Mouse (Mus musculus): ENCODE results near the gene Ttf2. TPM values are rescaled to one million over a fixed set of nuclear protein-coding genes. Genes with fewer than 3 reads are reported as not detected.

Gene Ttf2
- polyA plus RNA-seq, 1 experiment: 3.2 TPM

DNA sequence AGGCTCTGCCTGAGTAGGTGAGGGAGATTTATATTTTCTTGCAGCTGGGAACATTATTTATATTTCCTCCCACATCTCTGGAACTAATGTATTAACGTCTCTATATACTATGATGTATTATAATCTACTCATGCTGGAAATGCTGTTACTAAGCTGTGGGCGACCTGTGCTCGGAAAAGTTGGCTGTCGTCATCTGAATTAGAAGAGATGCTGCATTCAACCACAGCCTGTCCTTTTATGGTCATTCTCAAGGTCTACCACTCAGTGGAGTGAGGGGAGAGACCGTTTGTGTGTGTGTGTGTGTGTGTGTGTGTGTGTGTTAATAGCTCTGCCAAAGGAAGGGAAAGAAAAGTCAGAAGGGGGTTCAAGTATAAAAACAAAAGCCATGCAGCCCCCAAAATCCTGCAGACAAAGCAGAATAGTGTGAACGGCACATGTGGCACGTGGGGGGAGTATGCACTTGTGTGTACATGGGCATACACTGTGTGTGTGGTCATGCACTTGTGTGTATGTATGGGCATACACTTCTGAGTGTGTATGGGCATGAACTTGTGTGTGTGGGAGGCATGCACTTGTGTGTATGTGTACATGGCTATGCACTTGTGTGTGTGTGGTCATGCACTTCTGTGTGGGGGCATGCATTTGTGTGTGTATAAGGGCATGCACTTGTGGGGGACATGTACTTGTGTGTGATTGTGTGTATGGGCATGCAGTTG, 57.8 kb downstream of the Ttf2 start:
- H3K27ac ChIP-seq (ENCODE audit: insufficient read depth, low read depth, low read length): no peak overlapping the region
- H3K36me3 ChIP-seq (ENCODE audit: control insufficient read depth, insufficient read depth, low read length): no peaks in the 10 kb centered on the region
- WGBS: 55% methylated on average over 7 of the region's 7 CpGs
- H3K4me3 ChIP-seq (ENCODE audit: insufficient read depth, low read depth, low read length): no peak overlapping the region
- DNase-seq: no peak
- no peaks in the 10 kb centered on the region for H3K4me1 ChIP-seq (ENCODE audit: control insufficient read depth, insufficient read depth, low read length)
- TF ChIP-seq CTCF (conservative IDR thresholded peaks at IDR 0.05; ENCODE audit: insufficient read depth, insufficient read length, low read depth, low read length) (no peak), POLR2A (IDR thresholded peaks at IDR 0.05; ENCODE audit: low read depth, low read length) (no peak)
- H3K27me3 ChIP-seq (replicated peaks; ENCODE audit: control insufficient read depth, insufficient read depth, low read length): no peaks in the 10 kb centered on the region

DNA sequence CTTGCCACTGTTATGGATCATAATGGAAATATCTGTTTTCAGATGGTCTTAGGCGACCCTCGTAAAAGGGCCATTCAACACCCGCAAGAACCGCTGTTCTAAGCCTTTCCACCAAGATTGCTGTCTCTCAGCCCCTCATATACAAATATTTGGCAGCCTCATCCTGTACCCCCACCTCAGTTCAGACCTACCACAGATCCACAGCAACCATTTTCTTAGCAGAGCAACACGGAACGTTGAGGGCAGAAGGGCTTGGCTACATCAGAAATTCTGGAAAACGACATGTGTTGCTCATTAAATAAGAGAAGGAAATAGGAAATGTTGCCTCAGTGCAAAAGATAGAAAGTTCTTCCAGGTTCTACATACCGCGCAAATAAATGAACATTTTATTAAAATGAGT, 58.4 kb downstream of the Ttf2 start:
- DNase-seq: no peak
- WGBS: 70% methylated on average over 9 of the region's 9 CpGs
- TF ChIP-seq CTCF (conservative IDR thresholded peaks at IDR 0.05; ENCODE audit: insufficient read depth, insufficient read length, low read depth, low read length): no peak
- H3K27me3 ChIP-seq (replicated peaks; ENCODE audit: control insufficient read depth, insufficient read depth, low read length): no peaks in the 10 kb centered on the region
- no peaks in the 10 kb centered on the region for H3K4me1 ChIP-seq (ENCODE audit: control insufficient read depth, insufficient read depth, low read length)
- H3K4me3 ChIP-seq (ENCODE audit: insufficient read depth, low read depth, low read length): no peak overlapping the region
- H3K27ac ChIP-seq (ENCODE audit: insufficient read depth, low read depth, low read length): no peak overlapping the region
- H3K36me3 ChIP-seq (ENCODE audit: control insufficient read depth, insufficient read depth, low read length): no peaks in the 10 kb centered on the region

DNA sequence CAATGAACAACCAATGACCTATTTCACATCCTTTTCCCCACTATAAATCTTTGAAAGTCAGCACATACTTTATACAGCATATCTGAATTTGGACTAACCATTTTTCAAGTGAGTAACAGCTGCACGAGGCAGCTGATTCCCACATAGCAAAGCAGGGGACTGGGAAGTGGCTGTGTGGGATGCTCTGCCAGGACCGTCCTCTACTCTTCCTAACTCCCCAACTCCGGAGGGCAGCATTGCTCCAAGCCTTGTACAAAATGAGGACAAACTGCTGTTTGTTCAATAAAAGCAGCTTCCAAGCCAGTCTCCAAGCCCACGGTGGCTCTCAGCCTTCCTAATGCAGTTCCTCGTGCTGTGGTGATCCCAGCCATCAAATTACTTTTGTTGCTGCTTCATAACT, 58.8 kb downstream of the Ttf2 start:
- DNase-seq: no peak
- H3K4me1 ChIP-seq (ENCODE audit: control insufficient read depth, insufficient read depth, low read length): no peaks in the 10 kb centered on the region
- 63% methylated on average over 5 of the region's 5 CpGs for WGBS
- H3K4me3 ChIP-seq (ENCODE audit: insufficient read depth, low read depth, low read length): no peak overlapping the region
- no peaks in the 10 kb centered on the region for H3K27me3 ChIP-seq (replicated peaks; ENCODE audit: control insufficient read depth, insufficient read depth, low read length)
- TF ChIP-seq CTCF (conservative IDR thresholded peaks at IDR 0.05; ENCODE audit: insufficient read depth, insufficient read length, low read depth, low read length) (no peak), POLR2A (IDR thresholded peaks at IDR 0.05; ENCODE audit: low read depth, low read length) (no peak)
- H3K27ac ChIP-seq (ENCODE audit: insufficient read depth, low read depth, low read length): no peak overlapping the region
- H3K36me3 ChIP-seq (ENCODE audit: control insufficient read depth, insufficient read depth, low read length): no peaks in the 10 kb centered on the region

DNA sequence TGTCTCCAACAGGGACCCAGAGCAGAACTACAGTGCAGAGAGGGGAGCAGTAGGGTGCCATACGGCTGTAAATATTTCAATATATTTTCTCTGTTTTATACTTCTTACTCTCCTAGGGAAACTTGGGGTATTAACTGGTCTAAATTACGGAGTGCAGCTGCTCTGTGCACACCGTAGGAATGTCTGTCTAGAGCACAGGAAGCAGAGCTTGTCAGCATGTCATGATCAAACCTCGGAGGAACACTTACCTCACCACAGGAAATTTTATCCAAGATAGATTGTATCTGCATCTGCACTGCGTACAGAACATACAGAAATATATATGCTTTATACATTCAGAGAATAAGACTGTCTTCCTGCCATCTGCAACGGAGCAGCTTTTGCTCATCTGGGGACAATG, 60.9 kb downstream of the Ttf2 start:
- DNase-seq: no peak
- Histone ChIP-seq H3K27me3 (replicated peaks; ENCODE audit: control insufficient read depth, insufficient read depth, low read length) (no peaks in the 10 kb centered on the region), H3K4me1 (ENCODE audit: control insufficient read depth, insufficient read depth, low read length) (no peaks in the 10 kb centered on the region), H3K27ac (ENCODE audit: insufficient read depth, low read depth, low read length) (no peak overlapping the region), H3K36me3 (ENCODE audit: control insufficient read depth, insufficient read depth, low read length) (no peaks in the 10 kb centered on the region), H3K4me3 (ENCODE audit: insufficient read depth, low read depth, low read length) (no peak overlapping the region)
- 43% methylated on average over 6 of the region's 6 CpGs for WGBS
- TF ChIP-seq POLR2A (IDR thresholded peaks at IDR 0.05; ENCODE audit: low read depth, low read length) (no peak), CTCF (conservative IDR thresholded peaks at IDR 0.05; ENCODE audit: insufficient read depth, insufficient read length, low read depth, low read length) (no peak)

DNA sequence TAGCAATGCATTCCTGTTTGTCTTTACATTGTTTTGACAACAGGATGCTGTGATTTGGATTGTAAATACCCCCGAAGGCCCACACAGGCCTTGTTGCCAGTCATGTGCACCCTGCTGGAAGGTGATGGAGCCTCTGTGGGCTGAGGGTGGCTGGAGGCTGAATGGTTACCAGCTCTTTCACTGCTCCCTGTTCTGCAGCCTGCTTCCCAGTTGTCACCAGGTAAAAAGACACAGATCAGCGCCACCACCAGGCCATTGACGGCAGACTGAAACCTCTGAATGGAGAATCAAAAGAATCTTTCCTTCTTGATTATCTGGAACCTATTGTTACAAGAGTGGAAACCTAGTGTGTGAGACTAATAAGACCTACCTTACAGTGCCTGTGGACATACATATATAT, 62.5 kb downstream of the Ttf2 start:
- WGBS: 35% methylated on average over 3 of the region's 3 CpGs
- TF ChIP-seq POLR2A (IDR thresholded peaks at IDR 0.05; ENCODE audit: low read depth, low read length): no peak
- peak; percentile 56 for TF ChIP-seq CTCF (conservative IDR thresholded peaks at IDR 0.05; ENCODE audit: insufficient read depth, insufficient read length, low read depth, low read length)
- H3K4me1 ChIP-seq (ENCODE audit: control insufficient read depth, insufficient read depth, low read length): no peaks in the 10 kb centered on the region
- H3K4me3 ChIP-seq (ENCODE audit: insufficient read depth, low read depth, low read length): no peak overlapping the region
- H3K27me3 ChIP-seq (replicated peaks; ENCODE audit: control insufficient read depth, insufficient read depth, low read length): no peaks in the 10 kb centered on the region
- no peak overlapping the region for H3K27ac ChIP-seq (ENCODE audit: insufficient read depth, low read depth, low read length)
- DNase-seq: peak; percentile 29
- H3K36me3 ChIP-seq (ENCODE audit: control insufficient read depth, insufficient read depth, low read length): no peaks in the 10 kb centered on the region

DNA sequence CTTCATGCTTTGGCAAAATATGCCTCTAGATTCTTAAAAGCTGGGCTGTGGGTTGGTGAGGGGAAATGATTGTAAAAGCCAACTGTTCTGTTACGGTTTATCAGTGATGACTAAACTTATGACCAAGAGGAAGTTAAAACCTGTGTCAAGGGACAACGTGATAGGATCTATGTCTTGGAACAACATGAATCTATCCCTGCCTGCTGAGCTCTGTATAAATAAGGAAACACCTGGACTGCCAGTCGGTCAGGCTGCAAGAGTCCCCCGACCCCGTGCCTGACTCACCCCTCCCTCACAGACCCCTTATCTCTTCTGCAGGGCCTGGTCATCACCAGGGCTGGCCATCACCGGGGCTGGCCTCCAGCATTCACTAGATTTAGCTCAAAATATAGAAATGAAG, 63.3 kb downstream of the Ttf2 start:
- Histone ChIP-seq H3K4me3 (ENCODE audit: insufficient read depth, low read depth, low read length) (no peak overlapping the region), H3K27ac (ENCODE audit: insufficient read depth, low read depth, low read length) (no peak overlapping the region), H3K36me3 (ENCODE audit: control insufficient read depth, insufficient read depth, low read length) (no peaks in the 10 kb centered on the region), H3K4me1 (ENCODE audit: control insufficient read depth, insufficient read depth, low read length) (no peaks in the 10 kb centered on the region), H3K27me3 (replicated peaks; ENCODE audit: control insufficient read depth, insufficient read depth, low read length) (no peaks in the 10 kb centered on the region)
- TF ChIP-seq CTCF (conservative IDR thresholded peaks at IDR 0.05; ENCODE audit: insufficient read depth, insufficient read length, low read depth, low read length) (no peak), POLR2A (IDR thresholded peaks at IDR 0.05; ENCODE audit: low read depth, low read length) (no peak)
- DNase-seq: no peak
- WGBS: 35% methylated on average over 6 of the region's 6 CpGs

DNA sequence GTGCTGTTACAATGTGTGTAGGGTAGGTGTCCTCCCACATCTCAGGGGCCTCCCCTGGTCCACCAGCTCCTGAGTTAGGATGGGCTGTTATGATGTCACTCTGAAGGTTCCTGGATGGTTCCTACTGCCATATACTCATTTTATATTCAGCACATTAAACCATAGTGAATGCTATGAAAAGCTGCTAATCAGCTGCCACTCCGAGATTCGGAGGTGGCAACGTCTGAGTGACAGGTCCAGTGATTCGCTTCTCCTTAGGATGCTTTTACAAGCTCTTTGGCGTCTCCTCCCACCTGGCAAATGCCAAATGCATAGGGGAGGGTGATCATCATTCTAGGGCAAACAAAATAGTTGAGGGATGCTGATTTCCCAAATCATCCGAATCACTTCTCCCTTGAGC, 74.0 kb downstream of the Ttf2 start:
- 86% methylated on average over 6 of the region's 6 CpGs for WGBS
- TF ChIP-seq POLR2A (IDR thresholded peaks at IDR 0.05; ENCODE audit: low read depth, low read length): no peak
- TF ChIP-seq CTCF (conservative IDR thresholded peaks at IDR 0.05; ENCODE audit: insufficient read depth, insufficient read length, low read depth, low read length): no peak

More for the DNA sequence above, 74.0 kb downstream of the Ttf2 start:
- Histone ChIP-seq H3K36me3 (ENCODE audit: control insufficient read depth, insufficient read depth, low read length) (no peaks in the 10 kb centered on the region), H3K4me1 (ENCODE audit: control insufficient read depth, insufficient read depth, low read length) (peaks cover 5% of the 10 kb centered on the region), H3K27me3 (replicated peaks; ENCODE audit: control insufficient read depth, insufficient read depth, low read length) (no peaks in the 10 kb centered on the region), H3K4me3 (ENCODE audit: insufficient read depth, low read depth, low read length) (no peak overlapping the region), H3K27ac (ENCODE audit: insufficient read depth, low read depth, low read length) (no peak overlapping the region)
- no peak for DNase-seq

Measured in kidney, adult 2 months (tissue).